In genomic region chr6:89454437-89454836, GRCm38 (mm10) we compare ENCODE assay signal across 25 mouse cellular contexts.
DNase-seq lines count a peak whose midpoint lies in the region; ATAC-seq and TF ChIP-seq lines count a peak whose summit lies in the region.
"Had no signal": no experiment of that assay in that cellular context is flagged by ENCODE, and none has a peak within 500 bp of the region (broad histone marks: within the 10 kb centered on the region; RNA-seq: fewer than 3 reads in every experiment).

No protein-coding gene starts in this region.

- no peak for TF ChIP-seq POLR2A in heart, adult 2 months (IDR thresholded peaks at IDR 0.05; ENCODE audit: insufficient read depth, low read depth, low read length)
- TF ChIP-seq POLR2A in CH12.LX (IDR thresholded peaks at IDR 0.05; ENCODE audit: low read depth, low read length) = no peak

- TF ChIP-seq RAD21 in CH12.LX (IDR thresholded peaks at IDR 0.05; ENCODE audit: low read depth, low read length) = no peak

- no peak overlapping the region for H3K9ac ChIP-seq in heart, adult 2 months (ENCODE audit: low read depth, low read length)
- no peak overlapping the region for H3K9ac ChIP-seq in lung, postnatal 0 days (replicated peaks; ENCODE audit: low read depth)
- no peak overlapping the region for H3K9ac ChIP-seq in CH12.LX (ENCODE audit: insufficient read depth, low read depth)
- H3K9ac ChIP-seq: forebrain, embryonic 13.5 days; heart, embryonic 12.5 days; heart, embryonic 15.5 days; hindbrain, embryonic 12.5 days; hindbrain, embryonic 15.5 days had no signal

- no peak for TF ChIP-seq CTCF in heart, adult 2 months (IDR thresholded peaks at IDR 0.05)
- no peak for TF ChIP-seq CTCF in lung, postnatal 0 days (IDR thresholded peaks at IDR 0.05)
- TF ChIP-seq CTCF in CH12.LX (conservative IDR thresholded peaks at IDR 0.05 in 1 of 2, IDR thresholded peaks at IDR 0.05 in 1 of 2; ENCODE audit: low read depth in 2 of 2, low read length in 2 of 2) = no peak

- no peak for ATAC-seq in lung, postnatal 0 days
- ATAC-seq: activated CD4-positive, CD25-positive, alpha-beta regulatory T cell, adult 4 months; CD4-positive, CD25-positive, alpha-beta regulatory T cell, adult 4 months; forebrain, embryonic 13.5 days; forebrain, embryonic 16.5 days; intestine, postnatal 0 days had no signal

- no peaks in the 10 kb centered on the region for H3K79me2 ChIP-seq in heart, adult 2 months (replicated peaks; ENCODE audit: control insufficient read depth, insufficient read depth, low read length)
- no peaks in the 10 kb centered on the region for H3K79me2 ChIP-seq in CH12.LX (replicated peaks; ENCODE audit: control insufficient read depth, extremely low read depth, insufficient read depth, poor library complexity, severe bottlenecking)

- no peak overlapping the region for H3K4me2 ChIP-seq in lung, postnatal 0 days (replicated peaks; ENCODE audit: low read depth, low read length)
- no peak overlapping the region for H3K4me2 ChIP-seq in CH12.LX (ENCODE audit: insufficient read depth, low read depth, poor library complexity, severe bottlenecking)
- H3K4me2 ChIP-seq: forebrain, embryonic 13.5 days; heart, embryonic 12.5 days; heart, embryonic 15.5 days; hindbrain, embryonic 12.5 days; hindbrain, embryonic 15.5 days had no signal

- no peaks in the 10 kb centered on the region for H3K9me3 ChIP-seq in lung, postnatal 0 days (ENCODE audit: low read length)
- H3K9me3 ChIP-seq in CH12.LX (replicated peaks; ENCODE audit: low read length) = no peaks in the 10 kb centered on the region
- H3K9me3 ChIP-seq: forebrain, embryonic 10.5 days; forebrain, embryonic 13.5 days; heart, embryonic 12.5 days; heart, embryonic 15.5 days; hindbrain, embryonic 12.5 days; hindbrain, embryonic 15.5 days had no signal

- H3K27me3 ChIP-seq in heart, adult 2 months (ENCODE audit: control insufficient read depth, insufficient read depth, low read length) = no peaks in the 10 kb centered on the region
- H3K27me3 ChIP-seq in lung, postnatal 0 days (replicated peaks; ENCODE audit: insufficient read depth, low read length) = no peaks in the 10 kb centered on the region
- H3K27me3 ChIP-seq in CH12.LX (replicated peaks) = no peaks in the 10 kb centered on the region
- H3K27me3 ChIP-seq: forebrain, embryonic 13.5 days; heart, embryonic 12.5 days; heart, embryonic 15.5 days; hindbrain, embryonic 12.5 days; hindbrain, embryonic 15.5 days had no signal

- DNase-seq in heart, adult 2 months = no peak
- DNase-seq in heart, postnatal 10 days = no peak
- no peak for DNase-seq in lung, postnatal 0 days (ENCODE audit: low spot score)
- no peak for DNase-seq in lung, postnatal 4 days
- DNase-seq in CH12.LX (ENCODE audit: extremely low read depth) = no peak
- DNase-seq: adrenal gland, adult 8-10 months; adrenal gland, postnatal 25 days; cerebellum, adult 18-20 months; cerebellum, adult 9-10 months; cerebellum, postnatal 14 days; gastrocnemius, postnatal 10 days; gastrocnemius, postnatal 36 days; heart, adult 18-20 months; heart, postnatal 14 days had no signal

- H3K36me3 ChIP-seq in heart, adult 2 months (ENCODE audit: control insufficient read depth, insufficient read depth, low read length) = peaks cover 2% of the 10 kb centered on the region
- H3K36me3 ChIP-seq in lung, postnatal 0 days (ENCODE audit: insufficient read depth, low read length) = no peaks in the 10 kb centered on the region
- no peaks in the 10 kb centered on the region for H3K36me3 ChIP-seq in CH12.LX (replicated peaks in 1 of 2; ENCODE audit: control insufficient read depth in 1 of 2, insufficient read depth in 1 of 2, low read length in 1 of 2)
- H3K36me3 ChIP-seq: forebrain, embryonic 10.5 days; heart, embryonic 12.5 days; heart, embryonic 15.5 days; hindbrain, embryonic 12.5 days; hindbrain, embryonic 15.5 days had no signal

- H3K4me1 ChIP-seq in heart, adult 2 months (ENCODE audit: control insufficient read depth, insufficient read depth, low read length) = peaks cover 18% of the 10 kb centered on the region
- peaks cover 10% of the 10 kb centered on the region; the same call in 1 of the 2 replicates for H3K4me1 ChIP-seq in lung, postnatal 0 days (ENCODE audit: insufficient read depth, low read depth, low read length)
- peaks cover 12 to 22% of the 10 kb centered on the region in 2 experiments; a peak in 3 of 4 replicates for H3K4me1 ChIP-seq in CH12.LX (ENCODE audit: control insufficient read depth in 1 of 2, insufficient read depth in 2 of 2)
- H3K4me1 ChIP-seq in brown adipose tissue, adult 24 weeks (ENCODE audit: control insufficient read depth, insufficient read depth, insufficient read length, low read length) = peaks cover 38% of the 10 kb centered on the region

- dilution Hi-C loops in CH12.LX (cut with MboI; ENCODE audit: extremely low pct_ligation_motif_present, extremely low pct_unique_long_range_greater_than_20kb, low sequenced_read_pairs) = no loop called here

- WGBS in heart, adult 2 months = 82% methylated on average over 2 of the region's 2 CpGs
- 86% methylated on average over 2 of the region's 2 CpGs for WGBS in lung, postnatal 0 days

- in situ Hi-C loops in CH12.LX (cut with MboI; ENCODE audit: low pct_ligation_motif_present, low pct_unique_long_range_greater_than_20kb, low sequenced_read_pairs) = no loop called here

- intact Hi-C loops in heart, adult 2 months (cut with DNase I) = no loop called here
- intact Hi-C loops in heart, postnatal 10 days (cut with DNase I) = no loop called here

- no peak overlapping the region for H3K4me3 ChIP-seq in heart, adult 2 months
- no peak overlapping the region for H3K4me3 ChIP-seq in lung, postnatal 0 days (ENCODE audit: low read depth, low read length)
- no peak overlapping the region for H3K4me3 ChIP-seq in CH12.LX (replicated peaks in 1 of 3; ENCODE audit: low read depth in 2 of 3, low read length in 2 of 3, poor library complexity in 1 of 3)
- no peak overlapping the region for H3K4me3 ChIP-seq in brown adipose tissue, adult 24 weeks (ENCODE audit: insufficient read depth, low read depth, low read length)
- H3K4me3 ChIP-seq: forebrain, embryonic 10.5 days; forebrain, embryonic 13.5 days; heart, embryonic 12.5 days; heart, embryonic 15.5 days; hindbrain, embryonic 12.5 days; hindbrain, embryonic 15.5 days had no signal

- peak overlapping the region; percentile 77; the same call in 1 of the 2 replicates for H3K27ac ChIP-seq in heart, adult 2 months
- H3K27ac ChIP-seq in lung, postnatal 0 days (ENCODE audit: low read length) = 0 out of 2 replicates have a peak overlapping the region, but pooled peaks have one; percentile 72
- H3K27ac ChIP-seq in CH12.LX (ENCODE audit: insufficient read depth, low read depth) = no peak overlapping the region
- H3K27ac ChIP-seq in brown adipose tissue, adult 24 weeks (replicated peaks; ENCODE audit: low read depth, low read length) = 0 out of 2 replicates have a peak overlapping the region, but pooled peaks have one; percentile 66
- H3K27ac ChIP-seq: forebrain, embryonic 10.5 days; forebrain, embryonic 13.5 days; hindbrain, embryonic 12.5 days had no signal

- TF ChIP-seq EP300 in heart, adult 2 months (IDR thresholded peaks at IDR 0.05; ENCODE audit: insufficient read depth, low read depth, low read length) = no peak
- TF ChIP-seq EP300 in lung, postnatal 0 days (IDR thresholded peaks at IDR 0.05) = no peak
- no peak; the same call in 1 of the 2 replicates for TF ChIP-seq EP300 in CH12.LX (IDR thresholded peaks at IDR 0.05; ENCODE audit: low read length)

TF ChIP-seq in CH12.LX, 34 proteins besides CTCF, POLR2A, EP300 and RAD21:
- TF ChIP-seq TCF12 (IDR thresholded peaks at IDR 0.05; ENCODE audit: low read depth, low read length) (0 out of 2 replicates have a peak, but pooled peaks have one; percentile 29), MAX (IDR thresholded peaks at IDR 0.05; ENCODE audit: low read length) (no peak), E2F4 (IDR thresholded peaks at IDR 0.05; ENCODE audit: insufficient replicate concordance, low read depth, low read length) (no peak), ETS1 (conservative IDR thresholded peaks at IDR 0.05; ENCODE audit: low read depth, low read length) (no peak), UBTF (IDR thresholded peaks at IDR 0.05; ENCODE audit: low read depth, low read length) (no peak), IRF4 (IDR thresholded peaks at IDR 0.05; ENCODE audit: low read depth, low read length) (peak; percentile 76; the same call in 1 of the 2 replicates), ZC3H11A (IDR thresholded peaks at IDR 0.05; ENCODE audit: low read depth, low read length) (no peak), MEF2A (IDR thresholded peaks at IDR 0.05; ENCODE audit: borderline replicate concordance, low read depth, low read length) (peak; percentile 40; the same call in 1 of the 2 replicates), MYC (IDR thresholded peaks at IDR 0.05; ENCODE audit: low read depth, low read length) (no peak), KAT2A (IDR thresholded peaks at IDR 0.05; ENCODE audit: insufficient replicate concordance, low read length) (no peak)
